Mouse (Mus musculus) liver, postnatal 0 days (tissue): Measurements from ENCODE around the gene Rgs7.

Experiments
- CTCF ChIP-seq: sonication (generic); IDR thresholded peaks from 2 replicates; pipeline ENCODE4 v1.5.1; 2016; ENCODE audit warnings: antibody characterized with exemption, low read depth
- EP300 ChIP-seq: IDR thresholded peaks from 2 replicates; pipeline ENCODE4 v1.6.1; 2016; ENCODE audit warnings: antibody characterized with exemption, low read depth, mild to moderate bottlenecking

GRCm38 (mm10) chr1:175540700-175541099, 48.4 kb upstream of the Rgs7 start:
- TF ChIP-seq CTCF (no peak), EP300 (no peak)
